Mouse (Mus musculus) brain, embryonic 14.5 days (tissue): ENCODE measurements around the gene Pex11g.

Experiments used
- CTCF ChIP-seq: fragments of 200-500 bp; IDR thresholded peaks from 2 replicates; pipeline ENCODE4 v1.5.1; 2012; ENCODE audit warnings: inconsistent platforms, mild to moderate bottlenecking, moderate library complexity, borderline replicate concordance; ENCODE audit not compliant: insufficient read depth, insufficient read length; ENCODE audit errors: extremely low read depth
- POLR2A ChIP-seq: fragments of 200-500 bp; IDR thresholded peaks from 2 replicates; pipeline ENCODE4 v1.6.1; 2012; ENCODE audit warnings: mild to moderate bottlenecking, inconsistent platforms, borderline replicate concordance; ENCODE audit not compliant: poor library complexity, insufficient read depth, insufficient read length, severe bottlenecking; ENCODE audit errors: extremely low read depth

GRCm38 (mm10) chr8:3428426-3428825 lies 39.1 kb downstream of the Pex11g start:
- TF ChIP-seq CTCF (no peak), POLR2A (no peak)
